Mouse (Mus musculus): ENCODE results near the gene Adam12.
A peak's percentile ranks its signal among the peaks of the same experiment; 100 is the strongest.

- TF ChIP-seq CTCF (IDR thresholded peaks at IDR 0.05; ENCODE audit: low read depth) (peak; percentile 35; the same call in 1 of the 2 replicates), EP300 (IDR thresholded peaks at IDR 0.05; ENCODE audit: low read depth) (no peak)
Measured at GRCm38 (mm10) chr7:133839546-133839945, 392.4 kb downstream of the Adam12 start.
